Mouse (Mus musculus): Measurements from ENCODE around the gene Tradd. TPM values are rescaled to one million over a fixed set of nuclear protein-coding genes. Genes with fewer than 3 reads are reported as not detected.

The Tradd gene
- 18.3 and 18.8 TPM in 2 replicates for polyA plus RNA-seq (2015; fragmentation: Nextera tagmentation; extraction: Ambion mirVana)

GRCm38 (mm10) chr8:105264024-105264982 lies at the start of gene Tradd, which contains the start of gene Fbxl8:
TSS of gene Tradd (minus strand) at chr8:105264609.
TSS of gene Fbxl8 (plus strand) at chr8:105264648.
- Histone ChIP-seq H3K4me2 (peak within 1 kb of the TSS; percentile 96), H3K27ac (replicated peaks) (no peak within 1 kb of the TSS), H3K36me3 (no peaks in the 10 kb centered on the region), H3K4me3 (peak within 1 kb of the TSS; percentile 84), H3K9ac (peak within 1 kb of the TSS; percentile 88), H3K9me3 (0 out of 2 replicates have a peak, but pooled peaks cover 6% of the 10 kb centered on the region), H3K27me3 (replicated peaks) (peaks cover 85% of the 10 kb centered on the region), H3K4me1 (peaks cover 39% of the 10 kb centered on the region)
- 1% methylated on average over 54 of the region's 54 CpGs for WGBS
- 0 out of 2 replicates have a peak, but pooled peaks have one; percentile 30 for ATAC-seq (ENCODE audit: extremely low read depth, insufficient number of reproducible peaks, low FRiP score, low TSS enrichment)

- peaks cover 95% of the 10 kb centered on the region for H3K36me3 ChIP-seq
- no peak for ATAC-seq (ENCODE audit: extremely low read depth, insufficient number of reproducible peaks, low FRiP score, low TSS enrichment)
- H3K27me3 ChIP-seq (replicated peaks) = no peaks in the 10 kb centered on the region
- 0 out of 2 replicates have a peak overlapping the region, but pooled peaks have one; percentile 24 for H3K27ac ChIP-seq (replicated peaks)
- WGBS = 61% methylated on average over 9 of the region's 9 CpGs
- H3K9ac ChIP-seq = no peak overlapping the region
- no peak overlapping the region for H3K4me3 ChIP-seq
- no peaks in the 10 kb centered on the region for H3K9me3 ChIP-seq
- H3K4me2 ChIP-seq = no peak overlapping the region
- peaks cover 45% of the 10 kb centered on the region for H3K4me1 ChIP-seq
Measured at GRCm38 (mm10) chr8:105313622-105314402, 49.4 kb upstream of the Tradd start.

- Histone ChIP-seq H3K36me3 (peaks cover 95% of the 10 kb centered on the region), H3K4me3 (no peak overlapping the region), H3K4me1 (peaks cover 39% of the 10 kb centered on the region), H3K4me2 (no peak overlapping the region), H3K27me3 (replicated peaks) (no peaks in the 10 kb centered on the region), H3K27ac (replicated peaks) (0 out of 2 replicates have a peak overlapping the region, but pooled peaks have one; percentile 24), H3K9me3 (no peaks in the 10 kb centered on the region), H3K9ac (no peak overlapping the region)
- WGBS = 75% methylated on average over 8 of the region's 8 CpGs
- no peak for ATAC-seq (ENCODE audit: extremely low read depth, insufficient number of reproducible peaks, low FRiP score, low TSS enrichment)
Measured at GRCm38 (mm10) chr8:105312891-105313481, 48.6 kb upstream of the Tradd start.

GRCm38 (mm10) chr8:105311718-105312117 lies 47.3 kb upstream of the Tradd start:
- WGBS = 71% methylated on average over 1 of the region's 1 CpGs
- H3K27ac ChIP-seq (replicated peaks) = no peak overlapping the region
- H3K4me1 ChIP-seq = peaks cover 40% of the 10 kb centered on the region
- H3K4me2 ChIP-seq = no peak overlapping the region
- no peaks in the 10 kb centered on the region for H3K27me3 ChIP-seq (replicated peaks)
- ATAC-seq (ENCODE audit: extremely low read depth, insufficient number of reproducible peaks, low FRiP score, low TSS enrichment) = no peak
- no peak overlapping the region for H3K9ac ChIP-seq
- no peaks in the 10 kb centered on the region for H3K9me3 ChIP-seq
- no peak overlapping the region for H3K4me3 ChIP-seq
- H3K36me3 ChIP-seq = peaks cover 95% of the 10 kb centered on the region

- H3K36me3 ChIP-seq = peaks cover 83% of the 10 kb centered on the region
- no peak overlapping the region for H3K9ac ChIP-seq
- no peaks in the 10 kb centered on the region for H3K27me3 ChIP-seq (replicated peaks)
- ATAC-seq (ENCODE audit: extremely low read depth, insufficient number of reproducible peaks, low FRiP score, low TSS enrichment) = no peak
- H3K4me2 ChIP-seq = no peak overlapping the region
- H3K4me3 ChIP-seq = no peak overlapping the region
- H3K27ac ChIP-seq (replicated peaks) = no peak overlapping the region
- peaks cover 44% of the 10 kb centered on the region for H3K4me1 ChIP-seq
- no peaks in the 10 kb centered on the region for H3K9me3 ChIP-seq
- WGBS = 78% methylated on average over 8 of the region's 8 CpGs
Measured at GRCm38 (mm10) chr8:105310118-105310517, 45.7 kb upstream of the Tradd start.

- no peak overlapping the region for H3K27ac ChIP-seq (replicated peaks)
- H3K4me2 ChIP-seq = no peak overlapping the region
- H3K4me3 ChIP-seq = no peak overlapping the region
- H3K36me3 ChIP-seq = peaks cover 80% of the 10 kb centered on the region
- H3K4me1 ChIP-seq = peaks cover 44% of the 10 kb centered on the region
- WGBS = 75% methylated on average over 15 of the region's 15 CpGs
- no peaks in the 10 kb centered on the region for H3K9me3 ChIP-seq
- no peak for ATAC-seq (ENCODE audit: extremely low read depth, insufficient number of reproducible peaks, low FRiP score, low TSS enrichment)
- no peaks in the 10 kb centered on the region for H3K27me3 ChIP-seq (replicated peaks)
- no peak overlapping the region for H3K9ac ChIP-seq
Measured at GRCm38 (mm10) chr8:105309142-105309847, 44.9 kb upstream of the Tradd start.

- Histone ChIP-seq H3K4me1 (peaks cover 44% of the 10 kb centered on the region), H3K27ac (replicated peaks) (no peak overlapping the region), H3K4me2 (no peak overlapping the region), H3K27me3 (replicated peaks) (no peaks in the 10 kb centered on the region), H3K36me3 (peaks cover 82% of the 10 kb centered on the region), H3K9me3 (no peaks in the 10 kb centered on the region), H3K4me3 (no peak overlapping the region), H3K9ac (no peak overlapping the region)
- no peak for ATAC-seq (ENCODE audit: extremely low read depth, insufficient number of reproducible peaks, low FRiP score, low TSS enrichment)
- WGBS = 91% methylated on average over 10 of the region's 10 CpGs
Measured at GRCm38 (mm10) chr8:105308428-105308827, 44.0 kb upstream of the Tradd start.

- Histone ChIP-seq H3K4me1 (peaks cover 42% of the 10 kb centered on the region), H3K9me3 (no peaks in the 10 kb centered on the region), H3K36me3 (peaks cover 82% of the 10 kb centered on the region), H3K27me3 (replicated peaks) (no peaks in the 10 kb centered on the region), H3K27ac (replicated peaks) (no peak overlapping the region), H3K4me3 (no peak overlapping the region), H3K4me2 (no peak overlapping the region), H3K9ac (no peak overlapping the region)
- ATAC-seq (ENCODE audit: extremely low read depth, insufficient number of reproducible peaks, low FRiP score, low TSS enrichment) = no peak
- 94% methylated on average over 13 of the region's 13 CpGs for WGBS
Measured at GRCm38 (mm10) chr8:105307670-105308069, 43.3 kb upstream of the Tradd start.

GRCm38 (mm10) chr8:105306146-105306691 lies 41.8 kb upstream of the Tradd start:
- H3K27ac ChIP-seq (replicated peaks) = peak overlapping the region; percentile 67
- peak overlapping the region; percentile 46 for H3K4me3 ChIP-seq
- peaks cover 41% of the 10 kb centered on the region for H3K4me1 ChIP-seq
- WGBS = 50% methylated on average over 5 of the region's 5 CpGs
- peak overlapping the region; percentile 75 for H3K9ac ChIP-seq
- peak overlapping the region; percentile 70 for H3K4me2 ChIP-seq
- peaks cover 82% of the 10 kb centered on the region for H3K36me3 ChIP-seq
- H3K9me3 ChIP-seq = no peaks in the 10 kb centered on the region
- H3K27me3 ChIP-seq (replicated peaks) = no peaks in the 10 kb centered on the region
- no peak for ATAC-seq (ENCODE audit: extremely low read depth, insufficient number of reproducible peaks, low FRiP score, low TSS enrichment)
